Mouse (Mus musculus): ENCODE data around the gene Cplx2. TPM values are rescaled to one million over a fixed set of nuclear protein-coding genes. Genes with fewer than 3 reads are reported as not detected.

The Cplx2 gene
- polyA plus RNA-seq, 1 experiment from 2014 or later, result 5.4 TPM

DNA sequence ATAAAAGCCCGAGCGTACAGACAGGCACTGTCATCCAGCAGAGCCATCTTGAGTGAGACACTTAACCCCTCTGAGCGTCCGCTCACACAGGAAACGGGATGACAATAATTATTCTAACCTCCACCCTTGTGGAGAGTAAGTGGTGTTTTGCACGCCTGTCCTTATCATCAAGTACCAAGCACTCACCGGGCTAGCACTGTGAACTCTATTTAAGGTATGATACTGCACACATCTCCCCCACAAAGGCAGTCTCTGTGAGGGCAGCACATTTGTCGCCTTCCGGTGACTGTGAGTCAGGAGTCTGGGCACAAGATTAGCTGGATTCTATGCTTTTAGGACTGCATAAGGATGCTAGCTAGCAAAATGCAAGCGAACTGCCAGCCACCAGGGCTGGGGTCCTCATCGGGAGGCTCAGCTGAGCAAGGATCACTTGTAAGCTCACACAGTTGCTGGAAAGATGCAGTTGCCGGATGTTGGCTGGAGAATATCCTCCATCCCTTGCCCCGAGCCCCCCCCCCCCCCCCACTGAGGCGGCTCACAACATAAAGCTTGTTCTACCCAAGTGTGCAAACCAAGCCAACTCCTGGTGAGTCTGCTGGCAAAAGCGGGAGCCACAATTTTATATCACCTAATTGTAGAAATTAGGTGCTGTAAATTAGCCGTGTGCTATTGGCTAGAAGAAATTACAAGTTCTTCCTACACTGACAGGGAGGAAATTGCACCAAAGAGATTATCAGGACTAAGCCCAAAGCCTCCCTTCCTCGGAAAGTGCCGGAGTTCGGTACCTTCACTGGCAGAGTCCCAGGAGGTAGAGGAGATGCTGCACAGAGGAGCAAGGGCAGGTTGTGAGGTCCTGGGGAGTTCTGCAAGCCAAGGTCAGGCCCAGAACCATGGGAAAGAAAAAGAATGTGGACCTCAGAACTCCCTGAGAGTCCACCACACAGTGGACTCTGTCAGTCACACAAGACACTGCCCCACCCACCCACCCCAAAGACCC, 14.2 kb downstream of the Cplx2 start:
- WGBS, result 19% methylated on average over 18 of the region's 19 CpGs
- no peak for ATAC-seq (ENCODE audit: borderline replicate concordance, extremely low read depth, low FRiP score, low TSS enrichment)
- no peaks in the 10 kb centered on the region for H3K9me3 ChIP-seq
- H3K9ac ChIP-seq, result no peak overlapping the region
- peaks cover 21% of the 10 kb centered on the region for H3K4me1 ChIP-seq
- 0 out of 2 replicates have a peak overlapping the region, but pooled peaks have one; percentile 0 for H3K4me3 ChIP-seq
- peak overlapping the region; percentile 49 for H3K4me2 ChIP-seq
- H3K27me3 ChIP-seq, result no peaks in the 10 kb centered on the region
- H3K27ac ChIP-seq, result no peak overlapping the region
- H3K36me3 ChIP-seq, result no peaks in the 10 kb centered on the region

GRCm38 (mm10) chr13:54389971-54390564, 18.9 kb downstream of the Cplx2 start:
- Histone ChIP-seq H3K4me2 (no peak overlapping the region), H3K9me3 (no peaks in the 10 kb centered on the region), H3K4me1 (peaks cover 16% of the 10 kb centered on the region), H3K4me3 (no peak overlapping the region), H3K36me3 (no peaks in the 10 kb centered on the region), H3K9ac (no peak overlapping the region), H3K27me3 (no peaks in the 10 kb centered on the region), H3K27ac (peak overlapping the region; percentile 10; the same call in 1 of the 2 replicates)
- ATAC-seq (ENCODE audit: borderline replicate concordance, extremely low read depth, low FRiP score, low TSS enrichment), result peak; percentile 84
- 12% methylated on average over 8 of the region's 8 CpGs for WGBS

GRCm38 (mm10) chr13:54390565-54391013, 19.4 kb downstream of the Cplx2 start:
- peak overlapping the region; percentile 10; the same call in 1 of the 2 replicates for H3K27ac ChIP-seq
- no peak overlapping the region for H3K4me2 ChIP-seq
- no peaks in the 10 kb centered on the region for H3K36me3 ChIP-seq
- WGBS, result 74% methylated on average over 7 of the region's 7 CpGs
- peaks cover 13% of the 10 kb centered on the region for H3K4me1 ChIP-seq
- H3K27me3 ChIP-seq, result no peaks in the 10 kb centered on the region
- no peak overlapping the region for H3K9ac ChIP-seq
- no peak overlapping the region for H3K4me3 ChIP-seq
- ATAC-seq (ENCODE audit: borderline replicate concordance, extremely low read depth, low FRiP score, low TSS enrichment), result peak; percentile 22
- no peaks in the 10 kb centered on the region for H3K9me3 ChIP-seq

GRCm38 (mm10) chr13:54391313-54391712, 20.2 kb downstream of the Cplx2 start:
- Histone ChIP-seq H3K9me3 (no peaks in the 10 kb centered on the region), H3K27ac (no peak overlapping the region), H3K4me1 (peaks cover 13% of the 10 kb centered on the region), H3K4me3 (no peak overlapping the region), H3K9ac (no peak overlapping the region), H3K4me2 (no peak overlapping the region), H3K36me3 (no peaks in the 10 kb centered on the region), H3K27me3 (no peaks in the 10 kb centered on the region)
- no peak for ATAC-seq (ENCODE audit: borderline replicate concordance, extremely low read depth, low FRiP score, low TSS enrichment)
- 91% methylated on average over 4 of the region's 4 CpGs for WGBS

- Histone ChIP-seq H3K27ac (no peak overlapping the region), H3K4me1 (peaks cover 4% of the 10 kb centered on the region; the same call in 1 of the 2 replicates), H3K9me3 (no peaks in the 10 kb centered on the region), H3K9ac (no peak overlapping the region), H3K4me2 (no peak overlapping the region), H3K4me3 (no peak overlapping the region), H3K36me3 (no peaks in the 10 kb centered on the region), H3K27me3 (no peaks in the 10 kb centered on the region)
- ATAC-seq (ENCODE audit: borderline replicate concordance, extremely low read depth, low FRiP score, low TSS enrichment), result no peak
- 63% methylated on average over 4 of the region's 4 CpGs for WGBS
Observed at GRCm38 (mm10) chr13:54397069-54397468, 25.9 kb downstream of the Cplx2 start.

DNA sequence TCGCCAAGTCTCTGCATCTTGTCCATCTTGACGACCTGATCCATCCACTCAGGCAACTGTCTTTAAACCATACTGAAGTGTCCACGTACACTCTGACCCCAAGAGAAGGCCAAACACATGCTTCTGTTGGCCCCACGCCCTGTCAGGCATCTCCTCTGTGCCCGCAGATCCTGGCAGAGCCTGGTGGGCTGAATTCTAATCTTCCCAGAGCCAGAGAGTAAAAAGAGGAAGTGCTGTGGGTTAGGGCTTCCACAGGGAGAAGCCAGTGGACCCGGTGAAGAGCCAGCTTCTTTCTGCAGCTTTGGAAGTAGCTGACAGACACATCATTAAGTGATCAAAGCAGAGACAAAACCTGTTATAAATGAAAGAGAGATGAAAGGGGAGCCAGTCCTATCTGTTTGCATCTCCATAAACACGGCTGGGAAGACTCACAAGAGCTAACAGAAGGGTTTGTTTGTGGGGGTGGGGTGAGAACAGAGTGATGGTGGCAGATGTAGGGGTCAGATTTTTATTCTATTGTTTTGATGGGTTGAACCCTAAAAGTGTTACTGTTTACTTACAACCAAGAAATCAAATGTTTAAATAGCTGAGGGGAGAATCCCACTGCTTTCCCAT, 29.5 kb downstream of the Cplx2 start:
- Histone ChIP-seq H3K27ac (no peak overlapping the region), H3K4me2 (no peak overlapping the region), H3K36me3 (no peaks in the 10 kb centered on the region), H3K9me3 (no peaks in the 10 kb centered on the region), H3K27me3 (no peaks in the 10 kb centered on the region), H3K4me1 (peaks cover 22% of the 10 kb centered on the region), H3K9ac (no peak overlapping the region), H3K4me3 (no peak overlapping the region)
- WGBS, result 26% methylated on average over 7 of the region's 7 CpGs
- peak; percentile 55; the same call in 1 of the 2 replicates for ATAC-seq (ENCODE audit: borderline replicate concordance, extremely low read depth, low FRiP score, low TSS enrichment)

DNA sequence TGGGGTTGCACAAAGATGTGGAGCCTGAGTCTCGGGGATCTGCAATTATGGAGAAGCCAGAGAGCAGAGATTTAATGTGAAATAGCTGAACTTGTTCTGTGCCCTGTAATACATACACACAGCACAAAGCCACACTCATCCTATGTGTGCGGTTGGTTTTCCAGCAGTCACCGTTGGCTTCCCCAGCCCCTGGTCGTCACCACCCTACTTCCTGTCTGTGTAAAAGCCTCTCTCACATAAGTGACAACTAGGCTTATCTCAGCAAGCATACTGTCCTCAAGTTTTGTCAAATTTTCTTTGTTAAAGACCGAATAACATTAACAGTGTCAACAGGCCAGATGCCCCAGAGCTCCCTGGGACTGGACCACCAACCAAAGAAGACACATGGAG, 30.0 kb downstream of the Cplx2 start:
- Histone ChIP-seq H3K27ac (peak overlapping the region; percentile 31; the same call in 1 of the 2 replicates), H3K36me3 (no peaks in the 10 kb centered on the region), H3K4me1 (peaks cover 22% of the 10 kb centered on the region), H3K4me3 (no peak overlapping the region), H3K4me2 (no peak overlapping the region), H3K9ac (no peak overlapping the region), H3K27me3 (no peaks in the 10 kb centered on the region), H3K9me3 (no peaks in the 10 kb centered on the region)
- whole genome bisulfite sequencing, result 18% methylated on average over 5 of the region's 5 CpGs
- ATAC-seq (ENCODE audit: borderline replicate concordance, extremely low read depth, low FRiP score, low TSS enrichment), result peak; percentile 49; the same call in 1 of the 2 replicates

DNA sequence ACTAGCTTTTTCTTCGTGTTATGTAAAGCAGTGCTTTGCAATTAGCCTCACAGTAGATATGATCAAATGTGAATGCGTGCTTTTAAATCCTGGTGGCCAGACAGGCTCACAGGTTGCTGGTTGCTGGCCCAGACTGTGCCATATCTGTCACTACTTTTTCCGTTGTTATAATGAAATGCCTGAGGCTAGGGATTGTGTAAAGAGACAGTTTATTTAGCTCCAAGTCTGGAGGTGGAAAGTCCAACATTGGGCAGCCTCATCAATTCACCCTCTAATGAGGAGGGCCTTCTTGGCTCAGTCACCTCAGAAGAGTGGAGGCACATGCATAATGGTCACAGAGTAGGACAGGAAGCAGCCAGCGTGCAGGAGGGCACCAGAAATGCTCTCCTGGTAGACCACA, 31.2 kb downstream of the Cplx2 start:
- peak overlapping the region; percentile 72 for H3K27ac ChIP-seq
- no peak overlapping the region for H3K4me3 ChIP-seq
- peaks cover 22% of the 10 kb centered on the region for H3K4me1 ChIP-seq
- H3K27me3 ChIP-seq, result no peaks in the 10 kb centered on the region
- no peaks in the 10 kb centered on the region for H3K9me3 ChIP-seq
- ATAC-seq (ENCODE audit: borderline replicate concordance, extremely low read depth, low FRiP score, low TSS enrichment), result no peak
- no peaks in the 10 kb centered on the region for H3K36me3 ChIP-seq
- WGBS, result 56% methylated on average over 4 of the region's 4 CpGs
- H3K9ac ChIP-seq, result no peak overlapping the region
- H3K4me2 ChIP-seq, result no peak overlapping the region

DNA sequence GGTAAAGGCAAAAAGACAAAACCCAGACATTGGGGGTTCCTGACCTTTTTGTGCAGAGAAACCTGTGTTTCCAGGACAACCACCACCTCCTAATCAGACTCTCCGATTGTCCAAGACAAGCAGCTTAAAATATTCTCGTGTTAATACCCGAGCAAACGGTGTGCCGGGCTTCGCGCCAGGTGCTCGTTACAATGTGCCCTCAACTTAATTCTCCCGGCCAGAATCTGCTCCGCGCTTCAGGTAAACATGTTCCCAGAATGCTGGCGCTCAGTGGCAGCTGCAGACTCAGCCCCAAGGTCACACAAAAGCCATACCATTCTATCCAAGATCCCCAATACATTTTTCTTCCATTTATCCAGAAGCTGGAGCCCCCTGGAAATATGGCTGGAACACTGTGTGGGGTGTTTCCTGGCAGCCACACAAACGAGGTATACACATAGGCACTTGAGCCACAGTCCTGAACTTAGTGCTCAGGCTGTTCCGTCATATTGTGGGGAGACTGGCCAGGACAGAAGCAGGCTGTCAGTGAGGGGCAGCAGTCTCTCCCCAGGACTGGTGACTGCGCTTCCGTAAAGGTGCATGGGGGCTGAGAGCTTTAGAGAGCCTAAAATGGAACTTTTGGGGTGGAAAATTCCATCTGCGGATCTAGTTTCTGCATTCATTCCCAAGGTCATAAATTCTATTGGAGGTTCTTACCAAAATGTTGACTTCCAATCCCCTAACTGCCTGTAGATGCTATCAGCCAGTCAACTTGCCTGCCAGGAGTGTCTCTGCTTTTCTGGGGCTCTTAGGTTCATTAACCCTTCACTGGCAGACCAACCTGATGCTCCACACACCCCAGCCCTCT, 32.3 kb downstream of the Cplx2 start:
- Histone ChIP-seq H3K4me3 (no peak overlapping the region), H3K9ac (no peak overlapping the region), H3K4me1 (peaks cover 22% of the 10 kb centered on the region), H3K9me3 (no peaks in the 10 kb centered on the region), H3K27ac (peak overlapping the region; percentile 72), H3K36me3 (no peaks in the 10 kb centered on the region), H3K27me3 (no peaks in the 10 kb centered on the region), H3K4me2 (peak overlapping the region; percentile 24; the same call in 1 of the 2 replicates)
- no peak for ATAC-seq (ENCODE audit: borderline replicate concordance, extremely low read depth, low FRiP score, low TSS enrichment)
- WGBS, result 51% methylated on average over 17 of the region's 17 CpGs

DNA sequence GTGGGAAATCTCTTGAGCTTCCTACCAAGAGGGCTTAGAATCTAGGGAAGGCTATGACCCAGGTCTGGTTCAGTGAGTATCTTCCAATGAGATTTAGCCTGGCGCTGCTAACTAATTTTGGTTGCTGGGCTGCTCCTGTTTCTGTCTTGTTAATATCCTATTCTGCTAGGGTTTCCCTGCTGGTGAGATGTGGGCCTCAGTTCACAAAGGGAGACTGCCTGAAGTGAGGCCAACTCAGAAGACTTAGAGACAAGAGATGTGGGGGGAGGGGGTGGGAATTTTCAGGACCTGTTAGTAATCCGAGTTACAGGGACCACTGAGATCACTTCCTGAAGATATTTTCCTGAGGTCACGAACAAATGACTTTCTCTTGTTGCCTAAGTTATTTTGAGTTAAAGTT, 33.1 kb downstream of the Cplx2 start:
- no peak overlapping the region for H3K4me3 ChIP-seq
- ATAC-seq (ENCODE audit: borderline replicate concordance, extremely low read depth, low FRiP score, low TSS enrichment), result no peak
- H3K27me3 ChIP-seq, result no peaks in the 10 kb centered on the region
- WGBS, result 58% methylated on average over 3 of the region's 3 CpGs
- no peak overlapping the region for H3K27ac ChIP-seq
- H3K9ac ChIP-seq, result no peak overlapping the region
- peaks cover 22% of the 10 kb centered on the region for H3K4me1 ChIP-seq
- no peaks in the 10 kb centered on the region for H3K9me3 ChIP-seq
- no peak overlapping the region for H3K4me2 ChIP-seq
- no peaks in the 10 kb centered on the region for H3K36me3 ChIP-seq

GRCm38 (mm10) chr13:54405805-54406204, 34.7 kb downstream of the Cplx2 start:
- H3K4me2 ChIP-seq, result no peak overlapping the region
- 36% methylated on average over 2 of the region's 2 CpGs for whole genome bisulfite sequencing
- no peaks in the 10 kb centered on the region for H3K27me3 ChIP-seq
- peaks cover 19% of the 10 kb centered on the region for H3K4me1 ChIP-seq
- H3K4me3 ChIP-seq, result no peak overlapping the region
- no peaks in the 10 kb centered on the region for H3K9me3 ChIP-seq
- H3K27ac ChIP-seq, result no peak overlapping the region
- no peak for ATAC-seq (ENCODE audit: borderline replicate concordance, extremely low read depth, low FRiP score, low TSS enrichment)
- no peak overlapping the region for H3K9ac ChIP-seq
- no peaks in the 10 kb centered on the region for H3K36me3 ChIP-seq
